Mouse (Mus musculus): Measurements from ENCODE around the gene Cenpv.

- peak; percentile 39; the same call in 1 of the 2 replicates for TF ChIP-seq EP300 (IDR thresholded peaks at IDR 0.05)
- TF ChIP-seq CTCF (IDR thresholded peaks at IDR 0.05), result no peak
Observed at GRCm38 (mm10) chr11:62494754-62495275, 44.2 kb downstream of the Cenpv start.

All from lung, postnatal 0 days (tissue).